Mouse (Mus musculus) midbrain, embryonic 11.5 days (tissue): Measurements from ENCODE around the gene Ctnnb1. TPM values are rescaled to one million over a fixed set of nuclear protein-coding genes. Genes with fewer than 3 reads are reported as not detected.

Experiments used
- ATAC-seq: fragments of 200-750 bp; cut with Nextera tagmentation; 2 replicates; pipeline ENCODE4 v1.8.0; 2017; ENCODE audit warnings: moderate TSS enrichment, moderate library complexity; ENCODE audit not compliant: low FRiP score
- DNase-seq: peaks from one replicate; pipeline ENCODE4 v3.0.0; 2015; ENCODE audit warnings: low spot score; ENCODE audit errors: missing footprints
- H3K27ac ChIP-seq: fragments of 300-500 bp; sonication (generic); 2 replicates; pipeline ENCODE4 v1.5.1; 2014; ENCODE audit warnings: low read depth, low read length
- H3K27me3 ChIP-seq: fragments of 300-500 bp; sonication (generic); 2 replicates; pipeline ENCODE4 v1.6.1; 2014; ENCODE audit warnings: mild to moderate bottlenecking, low read length, moderate library complexity, mixed read lengths; ENCODE audit not compliant: control insufficient read depth, insufficient read depth
- H3K36me3 ChIP-seq: fragments of 300-500 bp; sonication (generic); 2 replicates; pipeline ENCODE4 v1.6.1; 2014; ENCODE audit warnings: mild to moderate bottlenecking, low read length, moderate library complexity, mixed read lengths; ENCODE audit not compliant: control insufficient read depth, insufficient read depth
- H3K4me1 ChIP-seq: fragments of 300-500 bp; sonication (generic); 2 replicates; pipeline ENCODE4 v1.6.1; 2014; ENCODE audit warnings: low read length; ENCODE audit not compliant: control insufficient read depth, insufficient read depth
- H3K4me2 ChIP-seq: fragments of 300-500 bp; sonication (generic); 2 replicates; pipeline ENCODE4 v1.6.1; 2014; ENCODE audit warnings: mild to moderate bottlenecking, moderate library complexity
- H3K4me3 ChIP-seq: fragments of 300-500 bp; sonication (generic); 2 replicates; pipeline ENCODE4 v1.5.1; 2014; ENCODE audit warnings: low read depth, low read length
- H3K9ac ChIP-seq: fragments of 300-500 bp; sonication (generic); 2 replicates; pipeline ENCODE4 v1.6.1; 2014; ENCODE audit warnings: low read length
- H3K9me3 ChIP-seq: fragments of 300-500 bp; sonication (generic); 2 replicates; pipeline ENCODE4 v1.6.1; 2016; ENCODE audit warnings: low read length; ENCODE audit not compliant: control insufficient read depth
- WGBS: fragments of 180-500 bp; shearing (Covaris S2); extraction: QIAGEN DNeasy Blood & Tissue Kit; methylation state at CpG from one replicate; pipeline ENCODE4 v1.1.7; 2014; 5-methylcytosine and 5-hydroxymethylcytosine counted together
- microRNA-seq: library from miRNA; unstranded; fragments of <30 nt; microRNA quantifications from one replicate; pipeline ENCODE4, GENCODE M21; 2017
- polyA plus RNA-seq: library from polyadenylated mRNA; unstranded; fragments of >200 nt; fragmentation: Nextera tagmentation; extraction: Ambion mirVana; gene quantifications from 2 replicates; pipeline ENCODE4 v1.2.1, GENCODE M21; 2014

Ctnnb1 gene
- polyA plus RNA-seq, 1 experiment from 2014 or later, result 999 TPM

DNA sequence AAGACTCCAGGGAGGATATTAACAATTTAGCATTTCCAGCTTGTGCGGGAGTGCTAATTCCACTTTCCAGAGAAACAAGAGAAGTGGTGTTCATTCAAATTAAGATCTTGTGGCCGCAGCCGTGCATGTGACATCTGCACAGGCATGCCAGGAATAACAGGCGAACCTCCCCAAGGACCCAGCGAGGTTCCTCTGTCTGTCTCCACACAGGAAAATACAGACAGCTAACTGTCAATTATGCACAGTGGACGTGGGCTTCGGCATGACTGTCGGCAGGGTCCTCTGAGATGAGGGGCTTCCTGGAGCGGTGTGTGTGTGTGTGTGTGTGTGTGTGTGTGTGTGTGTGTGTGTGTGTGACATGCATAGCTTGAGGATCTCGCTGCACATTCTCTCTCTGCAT lies 64.0 kb downstream of the Ctnnb1 start:
- Histone ChIP-seq H3K9ac (no peak overlapping the region), H3K27ac (no peak overlapping the region), H3K9me3 (no peaks in the 10 kb centered on the region), H3K4me2 (no peak overlapping the region), H3K36me3 (no peaks in the 10 kb centered on the region), H3K27me3 (no peaks in the 10 kb centered on the region), H3K4me3 (no peak overlapping the region), H3K4me1 (peaks cover 14% of the 10 kb centered on the region)
- no peak; the same call in 1 of the 2 replicates for ATAC-seq
- no peak for DNase-seq
- WGBS, result 63% methylated on average over 10 of the region's 10 CpGs

DNA sequence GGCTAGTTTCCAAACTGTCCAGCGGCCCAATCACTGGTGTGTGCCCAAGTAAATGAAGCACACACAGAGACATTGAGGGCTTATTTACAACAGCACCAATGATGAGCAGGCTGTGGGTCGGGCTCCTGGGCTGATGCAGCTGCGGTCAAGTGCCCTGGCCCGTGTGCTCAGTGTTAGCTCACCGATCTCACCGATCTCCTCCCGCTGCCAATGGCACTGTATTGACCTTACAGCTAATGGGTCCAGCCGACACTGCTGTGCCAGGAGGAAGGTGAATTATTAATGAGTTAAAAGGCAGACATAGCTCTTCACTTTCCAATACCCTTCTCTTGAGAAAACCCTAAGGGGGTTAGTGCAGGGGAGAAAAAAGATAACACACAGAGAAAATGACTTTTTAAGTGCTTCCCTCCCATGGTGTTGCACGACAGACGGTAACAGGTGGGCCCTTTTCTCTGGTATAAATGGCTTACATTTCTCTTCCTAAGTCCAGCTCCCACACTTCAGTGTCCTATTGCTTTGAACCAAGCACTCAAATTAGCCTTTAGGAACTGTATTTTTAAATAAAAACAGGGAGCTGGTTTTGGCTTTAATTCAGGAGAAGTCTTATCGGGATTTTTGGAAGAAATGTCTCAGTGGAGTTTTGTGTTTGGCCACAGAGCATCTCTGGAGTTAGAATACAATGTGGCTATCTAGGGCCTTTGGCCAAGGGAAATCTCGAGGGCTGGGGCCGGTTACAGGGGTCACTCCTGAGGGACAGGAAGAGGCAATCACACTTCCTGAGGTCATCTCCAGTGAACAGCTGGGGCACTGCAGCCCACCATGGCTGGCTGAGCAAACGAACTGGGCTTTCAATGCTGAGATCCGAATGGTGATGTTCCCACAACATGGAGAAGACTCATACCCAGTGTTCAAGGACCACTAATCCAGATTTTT lies 65.5 kb downstream of the Ctnnb1 start:
- Histone ChIP-seq H3K9ac (no peak overlapping the region), H3K4me1 (peaks cover 8% of the 10 kb centered on the region; the same call in 1 of the 2 replicates), H3K4me2 (no peak overlapping the region), H3K4me3 (no peak overlapping the region), H3K9me3 (no peaks in the 10 kb centered on the region), H3K27ac (no peak overlapping the region), H3K36me3 (no peaks in the 10 kb centered on the region), H3K27me3 (no peaks in the 10 kb centered on the region)
- DNase-seq, result no peak
- 80% methylated on average over 15 of the region's 15 CpGs for WGBS
- ATAC-seq, result no peak

DNA sequence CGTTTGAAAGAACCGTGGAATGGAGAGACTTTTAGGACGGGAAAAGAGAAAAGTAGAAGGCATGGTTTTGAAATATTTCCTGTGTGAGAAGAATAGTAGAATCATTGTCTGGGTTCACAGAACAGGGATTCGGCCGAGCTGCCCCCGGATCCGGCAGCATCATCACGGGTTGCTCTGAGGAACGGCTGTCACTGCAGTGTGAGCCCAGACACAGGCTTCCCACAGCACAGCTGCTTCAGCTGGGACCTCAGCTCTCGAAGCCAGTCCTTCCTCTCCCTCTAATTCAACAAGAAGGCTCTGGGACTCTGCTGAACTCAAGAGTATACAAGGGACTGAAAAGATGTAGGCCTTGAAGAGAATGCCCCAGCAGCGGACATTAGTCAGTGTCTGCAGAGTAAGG lies 69.7 kb downstream of the Ctnnb1 start:
- no peak overlapping the region for H3K4me3 ChIP-seq
- ATAC-seq, result no peak
- DNase-seq, result no peak
- H3K4me1 ChIP-seq, result no peaks in the 10 kb centered on the region
- no peak overlapping the region for H3K4me2 ChIP-seq
- WGBS, result 86% methylated on average over 11 of the region's 11 CpGs
- no peaks in the 10 kb centered on the region for H3K27me3 ChIP-seq
- H3K36me3 ChIP-seq, result no peaks in the 10 kb centered on the region
- H3K27ac ChIP-seq, result no peak overlapping the region
- H3K9me3 ChIP-seq, result no peaks in the 10 kb centered on the region
- H3K9ac ChIP-seq, result no peak overlapping the region

DNA sequence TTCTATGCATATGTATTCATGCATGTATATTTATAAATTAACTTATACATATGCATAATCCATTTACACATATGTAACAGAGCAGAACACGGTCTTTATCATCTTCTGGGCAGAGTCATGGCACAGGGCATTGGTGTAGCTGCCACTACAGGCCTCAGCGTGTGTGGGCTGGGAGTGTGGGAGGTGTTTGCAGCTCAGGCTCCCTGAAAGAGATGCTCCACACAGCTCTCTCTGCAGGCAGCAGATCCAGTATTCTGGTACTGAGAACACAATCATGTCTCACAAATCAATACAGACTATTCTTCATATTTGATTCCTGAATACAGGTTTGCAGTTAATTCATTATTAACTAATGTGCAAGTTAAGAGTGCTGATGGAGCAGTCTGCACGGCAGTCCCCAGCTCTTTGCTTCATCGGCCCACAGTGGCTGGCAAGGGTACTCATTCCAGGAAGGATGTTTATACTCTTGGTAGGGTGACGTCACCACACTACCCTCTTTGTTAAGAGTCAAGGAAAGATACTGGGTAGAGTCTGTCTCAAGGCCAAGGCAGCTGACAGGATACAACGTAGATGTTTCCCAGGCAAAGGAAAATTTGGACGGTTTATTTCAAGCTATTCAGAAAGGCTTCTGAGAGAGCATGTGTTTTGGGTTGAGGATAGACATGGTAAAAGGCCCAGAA lies 71.8 kb downstream of the Ctnnb1 start:
- H3K27me3 ChIP-seq, result no peaks in the 10 kb centered on the region
- no peak for DNase-seq
- 82% methylated on average over 7 of the region's 7 CpGs for WGBS
- no peak overlapping the region for H3K27ac ChIP-seq
- H3K9me3 ChIP-seq, result no peaks in the 10 kb centered on the region
- H3K4me1 ChIP-seq, result no peaks in the 10 kb centered on the region
- no peaks in the 10 kb centered on the region for H3K36me3 ChIP-seq
- ATAC-seq, result no peak
- H3K9ac ChIP-seq, result no peak overlapping the region
- no peak overlapping the region for H3K4me2 ChIP-seq
- H3K4me3 ChIP-seq, result no peak overlapping the region

DNA sequence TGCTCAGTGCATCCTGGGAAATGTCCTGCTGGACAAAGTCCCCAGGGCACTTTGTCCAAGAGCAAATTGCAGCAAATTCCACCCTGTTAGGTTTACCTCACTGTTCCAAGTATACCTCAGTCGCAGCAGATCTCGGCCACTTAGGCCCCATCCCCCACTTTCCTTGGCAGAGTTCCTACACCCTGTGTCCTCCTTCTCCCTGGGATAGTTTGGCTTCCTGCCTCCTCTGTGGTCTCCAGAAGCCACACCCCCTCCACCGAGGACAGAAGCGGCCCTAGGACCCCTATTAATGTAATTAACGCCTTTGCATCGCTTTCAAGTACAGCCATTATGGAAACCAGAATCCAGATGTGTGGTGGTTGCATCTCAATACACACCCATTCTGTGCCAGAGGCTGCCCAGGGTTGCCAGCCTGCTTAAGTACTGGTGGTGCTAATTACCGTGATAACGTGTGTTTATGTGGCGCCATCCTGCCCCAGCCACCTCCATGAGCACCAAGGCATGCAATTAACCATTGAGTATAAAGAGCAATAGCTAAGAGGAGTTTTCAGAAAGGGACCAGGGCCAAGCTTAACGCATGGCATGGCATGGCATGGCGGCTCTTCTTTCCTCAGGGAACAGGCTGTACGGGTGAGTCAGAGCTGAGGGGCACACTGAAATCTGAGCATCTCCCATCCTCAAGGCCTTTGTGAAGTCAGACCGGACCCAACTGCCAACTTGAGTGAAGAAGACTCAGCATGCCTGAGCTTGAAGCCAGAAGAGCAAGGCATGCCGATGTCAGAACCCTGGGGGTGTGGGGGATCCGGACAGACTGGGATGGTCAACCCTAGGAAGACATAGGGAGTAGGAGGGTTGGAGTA lies 72.9 kb downstream of the Ctnnb1 start:
- no peaks in the 10 kb centered on the region for H3K9me3 ChIP-seq
- H3K4me1 ChIP-seq, result no peaks in the 10 kb centered on the region
- DNase-seq, result no peak
- 84% methylated on average over 15 of the region's 15 CpGs for WGBS
- H3K27ac ChIP-seq, result no peak overlapping the region
- H3K27me3 ChIP-seq, result no peaks in the 10 kb centered on the region
- H3K4me3 ChIP-seq, result no peak overlapping the region
- no peak for ATAC-seq
- H3K9ac ChIP-seq, result no peak overlapping the region
- H3K4me2 ChIP-seq, result no peak overlapping the region
- H3K36me3 ChIP-seq, result no peaks in the 10 kb centered on the region

DNA sequence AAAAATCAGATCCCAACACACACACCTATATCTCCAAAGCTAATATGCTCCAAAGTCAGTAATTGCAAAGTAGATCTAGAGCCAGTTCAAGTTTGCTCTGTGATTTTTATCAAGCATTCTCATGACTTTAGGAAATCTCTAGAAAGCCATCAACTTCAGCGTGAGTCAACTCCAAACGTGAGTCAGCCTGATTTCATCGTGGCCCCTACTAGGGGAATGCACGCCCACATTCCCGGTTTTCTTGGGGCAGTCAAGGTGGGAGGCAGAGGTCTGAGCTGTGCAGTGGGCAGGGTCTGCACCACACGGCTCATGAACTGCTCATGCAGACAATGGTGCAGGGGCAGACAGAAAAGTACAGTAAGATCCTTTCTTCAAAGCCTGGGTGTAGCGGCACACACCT lies 76.9 kb downstream of the Ctnnb1 start:
- ATAC-seq (no peak), DNase-seq (no peak)
- 85% methylated on average over 7 of the region's 7 CpGs for WGBS
- H3K4me3 ChIP-seq, result no peak overlapping the region
- no peaks in the 10 kb centered on the region for H3K9me3 ChIP-seq
- no peaks in the 10 kb centered on the region for H3K4me1 ChIP-seq
- H3K27me3 ChIP-seq, result no peaks in the 10 kb centered on the region
- H3K4me2 ChIP-seq, result no peak overlapping the region
- no peaks in the 10 kb centered on the region for H3K36me3 ChIP-seq
- H3K9ac ChIP-seq, result no peak overlapping the region
- H3K27ac ChIP-seq, result no peak overlapping the region

Small RNA genes lying within 50 kb of the gene (microRNA-seq; reads per million reads assigned to microRNA genes)
- gene Mir7090, result 0.95 reads per million
